Mouse (Mus musculus) granulocyte monocyte progenitor cell, adult 5-6 weeks (primary cell): ENCODE results near the gene Orc3. TPM values are rescaled to one million over a fixed set of nuclear protein-coding genes. Genes with fewer than 3 reads are reported as not detected.

Experiments used
- ATAC-seq: replicated peaks from 2 replicates; pipeline ENCODE4 v1.8.0; 2016; ENCODE audit warnings: mild to moderate bottlenecking, moderate TSS enrichment, inconsistent platforms; ENCODE audit not compliant: poor library complexity, severe bottlenecking
- total RNA-seq, 2 experiments: library from RNA; stranded (forward) in 1 of 2; stranded (reverse) in 1 of 2; fragments of 200-712, 200-1000 nt in 1 of 2; fragments of >200 nt in 1 of 2; fragmentation: Nextera tagmentation in 1 of 2; gene quantifications; 2 replicates each; pipeline ENCODE4 v1.2.3; 2014 to 2017

Orc3 gene
- total RNA-seq, 2 experiments from 2014 or later: 117 to 131 TPM

- ATAC-seq: no peak
These were observed 91.2 kb downstream of the Orc3 start for GRCm38 (mm10) chr4:34523586-34523985.

DNA sequence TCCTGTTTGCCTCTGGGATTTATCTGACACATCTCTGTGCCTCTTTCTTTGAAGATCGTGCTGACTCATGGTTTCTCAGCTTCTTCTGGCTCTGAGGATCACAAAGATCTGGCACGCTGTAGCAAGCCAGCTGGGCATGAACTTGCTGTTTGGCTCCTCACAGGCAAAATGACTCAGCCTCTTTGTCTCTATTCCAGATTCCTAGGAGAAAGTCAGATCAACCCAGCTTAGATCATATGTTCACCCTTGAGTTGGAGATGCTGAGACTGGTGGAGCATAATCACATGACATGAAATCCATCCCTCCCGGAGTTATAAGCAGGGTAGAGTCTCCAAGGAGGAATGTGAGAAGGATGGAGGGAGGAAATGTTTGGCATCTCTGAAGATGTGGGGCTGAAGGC, 91.9 kb downstream of the Orc3 start:
- no peak for ATAC-seq

Other genes with a start within 250 kb of the Orc3 start
- gene Akirin2, start 64.0 kb downstream of the Orc3 start, total RNA-seq (2014; fragmentation: Nextera tagmentation): 22.0 and 37.7 TPM in 2 replicates
- gene Akirin2, start 64.0 kb downstream of the Orc3 start, total RNA-seq (2017): 40.0 and 46.0 TPM in 2 replicates
- 34.4 and 35.5 TPM in 2 replicates for gene Rars2, start within 50 bp of the Orc3 start, total RNA-seq (2014; fragmentation: Nextera tagmentation)
- gene Rars2, start within 50 bp of the Orc3 start, total RNA-seq (2017): 43.3 and 43.4 TPM in 2 replicates
- gene Slc35a1, start 72.5 kb upstream of the Orc3 start, total RNA-seq (2014; fragmentation: Nextera tagmentation): 18.5 and 30.9 TPM in 2 replicates
- gene Slc35a1, start 72.5 kb upstream of the Orc3 start, total RNA-seq (2017): 28.6 and 29.3 TPM in 2 replicates
- not detected in 2 replicates for gene Cfap206, start 115.3 kb upstream of the Orc3 start, total RNA-seq (2014; fragmentation: Nextera tagmentation)
- not detected in 2 replicates for gene Cfap206, start 115.3 kb upstream of the Orc3 start, total RNA-seq (2017)
- not detected in 2 replicates for gene Gm136, start 141.3 kb upstream of the Orc3 start, total RNA-seq (2014; fragmentation: Nextera tagmentation)
- gene Gm136, start 141.3 kb upstream of the Orc3 start, total RNA-seq (2017): not detected in 2 replicates
- gene Smim8, start 163.5 kb upstream of the Orc3 start, total RNA-seq (2014; fragmentation: Nextera tagmentation): 12.3 and 29.8 TPM in 2 replicates
- 11.9 and 15.1 TPM in 2 replicates for gene Smim8, start 163.5 kb upstream of the Orc3 start, total RNA-seq (2017)